In genomic region chr10:80173358-80173757, GRCm38 (mm10) we compare ENCODE assay signal across 9 mouse cellular contexts. TPM values are rescaled to one million over a fixed set of nuclear protein-coding genes. Genes with fewer than 3 reads are reported as not detected.
A peak's percentile ranks its signal among the peaks of the same experiment; 100 is the strongest.
DNase-seq lines count a peak whose midpoint lies in the region; ATAC-seq and TF ChIP-seq lines count a peak whose summit lies in the region.
"Had no signal": no experiment of that assay in that cellular context is flagged by ENCODE, and none has a peak within 500 bp of the region (broad histone marks: within the 10 kb centered on the region; RNA-seq: fewer than 3 reads in every experiment).

No protein-coding gene starts in this region.

- H3K27me3 ChIP-seq in kidney, adult 2 months (replicated peaks; ENCODE audit: control insufficient read depth, insufficient read depth, low read length) = no peaks in the 10 kb centered on the region
- peaks cover 10% of the 10 kb centered on the region for H3K27me3 ChIP-seq in G1E (ENCODE audit: insufficient read depth, low read length)
- no peaks in the 10 kb centered on the region for H3K27me3 ChIP-seq in forebrain, embryonic 16.5 days (replicated peaks; ENCODE audit: control insufficient read depth, insufficient read depth, low read length)
- peaks cover 5% of the 10 kb centered on the region; the same call in 1 of the 2 replicates for H3K27me3 ChIP-seq in liver, postnatal 0 days (ENCODE audit: insufficient read depth, low read length)

- H3K27ac ChIP-seq in kidney, adult 2 months (ENCODE audit: insufficient read depth, low read depth, low read length) = peak overlapping the region; percentile 37; the same call in 1 of the 2 replicates
- peak overlapping the region; percentile 93 for H3K27ac ChIP-seq in forebrain, embryonic 16.5 days (ENCODE audit: low read length)
- peak overlapping the region; percentile 97 for H3K27ac ChIP-seq in liver, postnatal 0 days (ENCODE audit: low read depth)

- 20% methylated on average over 11 of the region's 11 CpGs for WGBS in kidney, adult 2 months
- 10% methylated on average over 11 of the region's 11 CpGs for WGBS in forebrain, embryonic 16.5 days
- 2% methylated on average over 11 of the region's 11 CpGs for WGBS in liver, postnatal 0 days (ENCODE audit: insufficient replicate concordance)

- no peak for TF ChIP-seq EP300 in liver, postnatal 0 days (IDR thresholded peaks at IDR 0.05; ENCODE audit: low read depth)

- no peak for DNase-seq in kidney, adult 2 months
- DNase-seq in kidney, postnatal 14 days = no peak
- DNase-seq in G1E (ENCODE audit: low spot score) = no peak
- DNase-seq in liver, postnatal 0 days = no peak
- DNase-seq in thymus, postnatal 4 days = no peak
- DNase-seq in cerebellum, postnatal 36 days = no peak

- H3K4me3 ChIP-seq in kidney, adult 2 months (ENCODE audit: insufficient read depth, low read depth, low read length) = peak overlapping the region; percentile 37
- H3K4me3 ChIP-seq in G1E (ENCODE audit: low read depth, low read length) = peak overlapping the region; percentile 70; the same call in 1 of the 2 replicates
- H3K4me3 ChIP-seq in forebrain, embryonic 16.5 days (replicated peaks; ENCODE audit: low read length) = peak overlapping the region; percentile 59
- peak overlapping the region; percentile 68 for H3K4me3 ChIP-seq in liver, postnatal 0 days (ENCODE audit: low read depth, low read length)

- peaks cover 4% of the 10 kb centered on the region; the same call in 1 of the 2 replicates for H3K36me3 ChIP-seq in kidney, adult 2 months (ENCODE audit: control insufficient read depth, insufficient read depth, low read length)
- H3K36me3 ChIP-seq in G1E (replicated peaks) = peaks cover 74% of the 10 kb centered on the region
- peaks cover 18% of the 10 kb centered on the region for H3K36me3 ChIP-seq in forebrain, embryonic 16.5 days (ENCODE audit: control insufficient read depth, insufficient read depth)
- H3K36me3 ChIP-seq in liver, postnatal 0 days (replicated peaks; ENCODE audit: insufficient read depth, low read length) = peaks cover 25% of the 10 kb centered on the region

- H3K9ac ChIP-seq in forebrain, embryonic 16.5 days (replicated peaks; ENCODE audit: low read depth, low read length) = peak overlapping the region; percentile 54
- peak overlapping the region; percentile 69 for H3K9ac ChIP-seq in liver, postnatal 0 days (replicated peaks)

- TF ChIP-seq POLR2A in kidney, adult 2 months (IDR thresholded peaks at IDR 0.05; ENCODE audit: low read depth, low read length) = no peak

- peak overlapping the region; percentile 63 for H3K4me2 ChIP-seq in forebrain, embryonic 16.5 days (ENCODE audit: low read length)
- peak overlapping the region; percentile 74 for H3K4me2 ChIP-seq in liver, postnatal 0 days (ENCODE audit: low read depth, low read length)

- ATAC-seq in G1E (ENCODE audit: extremely low read depth, insufficient number of reproducible peaks, low FRiP score, poor library complexity, severe bottlenecking) = no peak
- no peak for ATAC-seq in forebrain, embryonic 16.5 days
- no peak for ATAC-seq in liver, postnatal 0 days
- no peak for ATAC-seq in megakaryocyte-erythroid progenitor cell, adult 5-6 weeks (replicated peaks; ENCODE audit: low FRiP score, low TSS enrichment, poor library complexity, severe bottlenecking)

- H3K9me3 ChIP-seq in G1E (replicated peaks) = peaks cover 24% of the 10 kb centered on the region
- H3K9me3 ChIP-seq in forebrain, embryonic 16.5 days (ENCODE audit: control insufficient read depth, low read length) = no peaks in the 10 kb centered on the region
- H3K9me3 ChIP-seq in liver, postnatal 0 days (ENCODE audit: low read length) = no peaks in the 10 kb centered on the region

- no peaks in the 10 kb centered on the region; the same call in 1 of the 2 replicates for H3K4me1 ChIP-seq in kidney, adult 2 months (ENCODE audit: control insufficient read depth, insufficient read depth, low read length)
- peaks cover 57% of the 10 kb centered on the region for H3K4me1 ChIP-seq in G1E (ENCODE audit: insufficient read depth, low read depth, low read length)
- H3K4me1 ChIP-seq in forebrain, embryonic 16.5 days (replicated peaks; ENCODE audit: control insufficient read depth, insufficient read depth, low read length) = peaks cover 44% of the 10 kb centered on the region
- peaks cover 27% of the 10 kb centered on the region for H3K4me1 ChIP-seq in liver, postnatal 0 days (ENCODE audit: insufficient read depth)

- TF ChIP-seq CTCF in kidney, adult 2 months (conservative IDR thresholded peaks at IDR 0.05; ENCODE audit: insufficient read depth, insufficient read length, low read depth, low read length) = no peak
- TF ChIP-seq CTCF in G1E (IDR thresholded peaks at IDR 0.05; ENCODE audit: low read depth, low read length) = no peak
- TF ChIP-seq CTCF in liver, postnatal 0 days (IDR thresholded peaks at IDR 0.05; ENCODE audit: low read depth) = no peak

RNA-seq across cellular contexts. Expression of gene 1600002K03Rik, which starts 0.6 kb away (rescaled TPM):
- 7.9 and 11.2 TPM in 2 replicates for polyA plus RNA-seq in kidney, adult 2 months (2012; rRNA removed)
- total RNA-seq in G1E (2014; fragmentation: Nextera tagmentation) (1.6 TPM in 1 of 2 replicates, not detected in the other), G1E (2017) (7.8 and 8.9 TPM in 2 replicates)
- 4.8 and 5.0 TPM in 2 replicates for polyA plus RNA-seq in G1E (2012)
- polyA plus RNA-seq in forebrain, embryonic 16.5 days (2015; fragmentation: Nextera tagmentation; extraction: Ambion mirVana) = 8.5 and 10.6 TPM in 2 replicates
- 6.7 and 6.8 TPM in 2 replicates for polyA plus RNA-seq in liver, postnatal 0 days (2015; fragmentation: Nextera tagmentation; extraction: Ambion mirVana)
- 14.2 and 22.9 TPM in 2 replicates for total RNA-seq in megakaryocyte-erythroid progenitor cell, adult 5-6 weeks (2014; fragmentation: Nextera tagmentation)
- total RNA-seq in megakaryocyte-erythroid progenitor cell, adult 5-6 weeks (2017) = 25.4 and 27.8 TPM in 2 replicates

RNA-seq across cellular contexts. Expression of gene Efna2, which starts 5.9 kb away (rescaled TPM):
- polyA plus RNA-seq in kidney, adult 2 months (2012; rRNA removed) = 1.5 TPM in 2 replicates
- total RNA-seq in G1E (2014; fragmentation: Nextera tagmentation) (not detected in 2 replicates), G1E (2017) (not detected in 2 replicates)
- polyA plus RNA-seq in G1E (2012) = 0.18 and 0.20 TPM in 2 replicates
- 24.8 and 25.4 TPM in 2 replicates for polyA plus RNA-seq in forebrain, embryonic 16.5 days (2015; fragmentation: Nextera tagmentation; extraction: Ambion mirVana)
- 0.15 and 0.18 TPM in 2 replicates for polyA plus RNA-seq in liver, postnatal 0 days (2015; fragmentation: Nextera tagmentation; extraction: Ambion mirVana)
- 0.40 TPM in 1 of 2 replicates, not detected in the other for total RNA-seq in megakaryocyte-erythroid progenitor cell, adult 5-6 weeks (2014; fragmentation: Nextera tagmentation)
- total RNA-seq in megakaryocyte-erythroid progenitor cell, adult 5-6 weeks (2017) = 0.80 TPM in 1 of 2 replicates, not detected in the other
- total RNA-seq: neutrophil, adult 5-6 weeks had no signal

RNA-seq across cellular contexts. Expression of gene Cirbp, which starts 7.6 kb away (rescaled TPM):
- polyA plus RNA-seq in kidney, adult 2 months (2012; rRNA removed) = 86.7 and 87.8 TPM in 2 replicates
- total RNA-seq in G1E (2014; fragmentation: Nextera tagmentation) = 18.1 and 21.2 TPM in 2 replicates
- 32.6 and 34.8 TPM in 2 replicates for total RNA-seq in G1E (2017)
- polyA plus RNA-seq in G1E (2012) = 41.4 and 45.2 TPM in 2 replicates
- 318 and 335 TPM in 2 replicates for polyA plus RNA-seq in forebrain, embryonic 16.5 days (2015; fragmentation: Nextera tagmentation; extraction: Ambion mirVana)
- 87.0 and 93.3 TPM in 2 replicates for polyA plus RNA-seq in liver, postnatal 0 days (2015; fragmentation: Nextera tagmentation; extraction: Ambion mirVana)
- total RNA-seq in megakaryocyte-erythroid progenitor cell, adult 5-6 weeks (2014; fragmentation: Nextera tagmentation) = 31.5 and 44.0 TPM in 2 replicates
- 30.8 and 73.1 TPM in 2 replicates for total RNA-seq in megakaryocyte-erythroid progenitor cell, adult 5-6 weeks (2017)

RNA-seq across cellular contexts. Expression of gene Midn, which starts 25.3 kb away (rescaled TPM):
- 65.6 and 67.0 TPM in 2 replicates for polyA plus RNA-seq in kidney, adult 2 months (2012; rRNA removed)
- total RNA-seq in G1E (2014; fragmentation: Nextera tagmentation) (89.8 and 92.3 TPM in 2 replicates), G1E (2017) (19.2 and 24.3 TPM in 2 replicates)
- 295 and 302 TPM in 2 replicates for polyA plus RNA-seq in G1E (2012)
- 26.5 and 30.9 TPM in 2 replicates for polyA plus RNA-seq in forebrain, embryonic 16.5 days (2015; fragmentation: Nextera tagmentation; extraction: Ambion mirVana)
- polyA plus RNA-seq in liver, postnatal 0 days (2015; fragmentation: Nextera tagmentation; extraction: Ambion mirVana) = 3.0 and 4.3 TPM in 2 replicates
- 30.9 and 34.0 TPM in 2 replicates for total RNA-seq in megakaryocyte-erythroid progenitor cell, adult 5-6 weeks (2014; fragmentation: Nextera tagmentation)
- 9.4 and 10.5 TPM in 2 replicates for total RNA-seq in megakaryocyte-erythroid progenitor cell, adult 5-6 weeks (2017)

RNA-seq across cellular contexts. Expression of gene Cbarp, which starts 32.7 kb away (rescaled TPM):
- 8.1 and 8.7 TPM in 2 replicates for polyA plus RNA-seq in kidney, adult 2 months (2012; rRNA removed)
- total RNA-seq in G1E (2014; fragmentation: Nextera tagmentation) (67.2 and 74.4 TPM in 2 replicates), G1E (2017) (3.7 and 5.5 TPM in 2 replicates)
- 66.6 and 73.9 TPM in 2 replicates for polyA plus RNA-seq in G1E (2012)
- polyA plus RNA-seq in forebrain, embryonic 16.5 days (2015; fragmentation: Nextera tagmentation; extraction: Ambion mirVana) = 33.0 and 44.5 TPM in 2 replicates
- 0.11 and 0.18 TPM in 2 replicates for polyA plus RNA-seq in liver, postnatal 0 days (2015; fragmentation: Nextera tagmentation; extraction: Ambion mirVana)
- 5.2 and 10.5 TPM in 2 replicates for total RNA-seq in megakaryocyte-erythroid progenitor cell, adult 5-6 weeks (2014; fragmentation: Nextera tagmentation)
- 3.7 TPM in 1 of 2 replicates, not detected in the other for total RNA-seq in megakaryocyte-erythroid progenitor cell, adult 5-6 weeks (2017)

Comparison
In these comparisons a context has a peak if more than half of its experiments do, and no peak if none do; other contexts are left out.
1. H3K27ac ChIP-seq: peak in every context shown above with its lines; median percentile 97 in liver, postnatal 0 days; 93 in forebrain, embryonic 16.5 days; 37 in kidney, adult 2 months.
2. RNA of gene Efna2, which starts 5.9 kb away (polyA plus RNA-seq): 24.8 to 25.4 TPM in forebrain, embryonic 16.5 days; 1.5 TPM in kidney, adult 2 months, 0.18 to 0.20 TPM in G1E and 0.15 to 0.18 TPM in liver, postnatal 0 days; every median in the first group is over 10 times any median in the second.
3. Peak in every context shown above with its lines, with median percentiles within 50 percentile points of each other: H3K4me3 ChIP-seq.